Mouse (Mus musculus) ovary, postnatal 14 days (tissue): ENCODE results near the gene Actn2.

Source experiments
- DNase-seq: peaks from one replicate; pipeline ENCODE4 v3.0.0; 2022; ENCODE audit warnings: low spot score

Gene Actn2

DNA sequence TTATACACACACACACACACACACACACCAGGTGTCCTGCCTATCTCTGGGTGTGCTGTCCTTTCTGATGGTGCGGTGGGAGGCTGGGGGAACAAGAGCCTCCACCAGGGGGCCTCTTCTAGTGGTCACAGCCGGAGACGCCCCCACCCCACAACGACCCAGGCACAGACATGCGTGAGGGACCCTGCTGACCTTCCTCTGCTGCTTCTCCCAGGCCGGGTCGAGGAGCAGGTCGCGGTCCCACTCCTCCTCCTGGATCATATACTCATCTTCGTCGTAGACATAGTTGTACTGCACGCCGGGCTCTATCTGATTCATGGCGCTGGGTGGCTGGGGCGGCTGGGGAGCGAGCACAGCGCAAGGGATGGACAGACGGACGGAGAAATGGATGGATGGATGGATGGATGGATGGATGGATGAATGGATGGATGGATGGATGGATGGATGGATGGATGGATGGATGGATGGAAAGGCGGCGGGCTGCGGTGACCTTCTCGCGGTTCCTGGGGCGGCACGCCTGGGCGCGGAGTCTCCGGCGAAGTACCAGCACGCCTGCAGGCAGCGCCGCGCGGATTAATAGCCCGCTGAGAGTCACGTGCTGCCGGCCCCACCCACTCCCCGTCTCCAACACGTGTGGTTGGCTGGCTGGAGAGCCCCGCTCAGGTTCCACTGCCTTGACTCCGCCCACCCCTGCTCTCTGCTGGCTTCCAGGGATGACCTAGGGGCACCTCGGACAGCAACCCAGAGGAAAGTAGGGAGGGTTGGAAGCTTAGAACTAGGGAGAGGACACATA is at the start of gene Actn2:
Actn2 (minus strand) TSS at position 578 of the 793 bp plus-strand sequence.
- peak; percentile 52 for DNase-seq

DNA sequence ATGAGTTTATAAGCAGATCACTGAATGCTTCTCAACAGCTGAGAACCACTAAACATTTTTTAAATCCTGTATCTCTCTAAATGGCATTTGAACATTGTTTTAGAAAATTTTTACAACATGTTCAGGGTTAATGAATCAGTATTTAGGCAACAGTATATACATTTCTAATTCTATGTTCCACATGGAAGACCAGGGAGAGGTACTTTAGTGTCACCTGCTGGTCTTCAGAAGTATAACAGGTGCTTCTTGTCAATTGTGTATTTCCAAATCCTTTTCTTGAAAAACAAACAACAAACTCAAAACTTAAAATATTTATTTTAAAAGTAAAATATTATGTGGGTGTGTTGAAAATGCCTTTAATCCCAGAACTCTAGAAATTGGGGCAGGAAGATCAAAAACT is 45.7 kb upstream of the Actn2 start:
- DNase-seq, result peak; percentile 5

DNA sequence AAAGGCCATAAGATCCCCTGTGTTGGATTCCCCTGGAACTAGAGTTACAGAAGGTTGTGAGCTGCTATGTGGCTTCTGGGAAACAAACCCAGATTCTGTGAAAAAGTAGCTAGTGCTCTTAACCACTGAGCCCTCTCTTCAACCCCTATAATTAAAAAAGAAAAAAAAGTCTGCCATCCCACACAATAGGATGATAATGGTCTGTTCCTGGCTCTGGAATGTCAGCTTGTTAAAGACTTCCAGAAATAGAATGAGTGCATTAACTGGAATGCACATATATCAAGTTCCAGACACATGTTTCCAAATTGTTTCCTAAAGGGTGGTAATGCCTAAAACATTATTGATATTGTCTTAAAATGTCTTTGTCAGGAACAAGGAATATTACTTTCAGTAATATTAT is 44.2 kb upstream of the Actn2 start:
- no peak for DNase-seq

DNA sequence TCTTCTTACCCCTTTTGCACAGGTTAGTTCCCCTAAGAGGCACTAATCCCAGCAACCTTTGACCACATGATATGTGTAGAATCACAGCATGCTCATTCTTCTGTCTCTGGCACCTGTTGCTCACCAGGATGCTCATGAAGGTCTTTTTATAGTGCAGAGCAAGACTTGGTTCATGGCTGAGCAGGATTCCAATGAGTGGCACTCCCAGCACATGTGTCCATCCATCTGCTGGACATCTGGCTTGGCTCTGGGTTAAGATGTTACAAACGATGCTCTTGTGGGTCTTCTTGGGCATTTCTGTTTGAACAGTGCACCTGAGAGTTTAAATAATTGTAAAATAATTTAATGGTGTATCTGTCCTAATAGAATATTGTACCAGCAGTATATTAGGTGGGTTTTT is 36.2 kb upstream of the Actn2 start:
- DNase-seq, result no peak

DNA sequence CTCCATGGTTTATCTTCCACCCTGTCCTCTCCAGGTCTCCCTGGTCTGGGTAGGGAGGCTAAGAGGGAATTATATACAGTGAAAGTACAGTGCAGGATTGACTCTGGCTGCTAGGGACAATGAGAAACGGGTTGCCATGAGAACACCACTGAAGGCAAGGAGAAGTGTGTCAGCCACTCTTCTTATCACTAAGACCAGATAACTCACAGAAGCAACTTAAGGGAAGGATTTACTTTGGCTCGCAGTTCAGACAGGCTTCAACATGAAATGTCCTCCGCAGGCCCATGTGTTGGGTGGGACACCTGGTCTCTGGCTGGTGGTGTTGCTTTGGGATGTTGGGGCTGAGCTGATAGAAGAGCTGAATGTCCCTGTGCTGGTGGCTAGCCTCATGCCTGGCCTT is 32.2 kb upstream of the Actn2 start:
- no peak for DNase-seq

DNA sequence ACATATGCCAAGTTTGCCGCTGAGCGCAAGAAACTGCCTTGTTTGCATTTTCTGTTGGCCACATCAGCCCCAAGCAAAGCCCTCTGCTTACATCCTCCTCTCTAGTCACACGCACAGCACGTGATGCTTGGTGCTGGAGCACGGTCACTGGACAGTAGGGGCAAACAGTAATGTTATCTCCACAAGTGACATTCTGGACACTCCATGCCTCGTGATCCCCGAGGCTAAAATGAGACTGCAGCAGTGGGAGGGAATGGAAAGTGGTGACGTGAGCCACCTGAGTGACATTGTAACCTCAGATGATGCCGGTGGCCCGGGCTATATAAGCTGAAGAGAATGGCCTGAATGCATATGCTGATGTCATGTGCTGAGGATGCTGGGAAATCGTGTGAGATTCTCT is 29.4 kb upstream of the Actn2 start:
- DNase-seq, result no peak

DNA sequence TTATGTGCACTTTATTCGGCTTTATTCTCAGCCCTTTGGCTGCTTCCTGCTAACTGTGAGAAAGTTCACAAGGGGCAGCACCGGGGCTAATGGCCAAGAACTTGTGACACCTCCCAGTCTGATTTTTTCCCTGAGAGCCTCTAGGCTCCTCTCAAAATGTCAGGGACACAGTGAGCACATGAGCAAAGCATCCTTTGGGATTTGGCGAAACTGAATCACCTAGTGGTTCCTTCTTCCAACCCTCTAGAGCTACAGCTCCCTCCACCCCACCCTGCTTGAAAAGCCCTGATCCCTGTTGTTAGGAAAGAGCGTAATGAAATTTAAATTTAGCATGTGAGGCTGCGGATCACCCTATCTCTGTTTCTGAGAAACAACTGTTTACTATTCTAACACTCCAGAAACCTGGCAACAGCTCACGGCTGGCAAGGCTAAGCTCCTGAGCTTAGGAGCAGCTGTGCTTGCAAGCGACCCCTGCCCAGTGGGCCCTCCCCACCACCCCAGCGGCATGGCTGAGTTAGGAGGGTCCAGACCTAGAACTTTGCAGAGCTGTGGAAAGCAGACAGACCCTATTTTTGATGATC is 28.6 kb upstream of the Actn2 start:
- DNase-seq, result no peak

DNA sequence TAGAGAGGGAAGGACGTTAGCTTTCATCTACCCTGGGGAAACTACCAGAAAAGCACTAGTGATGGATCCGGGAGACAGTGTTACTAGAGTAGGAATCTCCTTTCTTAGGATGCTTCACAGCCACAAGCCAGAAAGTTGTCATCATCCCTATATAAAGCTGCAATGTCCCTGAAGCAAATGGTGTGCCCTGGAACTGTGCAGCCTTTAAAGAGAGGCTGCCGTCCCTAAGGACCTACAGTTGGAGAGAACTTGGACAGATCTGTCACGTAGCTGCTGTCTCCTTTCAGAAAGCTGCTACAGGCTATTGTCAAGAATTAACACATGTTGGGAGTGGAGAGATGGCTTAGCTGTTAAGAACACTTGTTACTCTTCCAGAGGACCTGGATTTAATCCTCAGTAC is 20.9 kb upstream of the Actn2 start:
- no peak for DNase-seq

DNA sequence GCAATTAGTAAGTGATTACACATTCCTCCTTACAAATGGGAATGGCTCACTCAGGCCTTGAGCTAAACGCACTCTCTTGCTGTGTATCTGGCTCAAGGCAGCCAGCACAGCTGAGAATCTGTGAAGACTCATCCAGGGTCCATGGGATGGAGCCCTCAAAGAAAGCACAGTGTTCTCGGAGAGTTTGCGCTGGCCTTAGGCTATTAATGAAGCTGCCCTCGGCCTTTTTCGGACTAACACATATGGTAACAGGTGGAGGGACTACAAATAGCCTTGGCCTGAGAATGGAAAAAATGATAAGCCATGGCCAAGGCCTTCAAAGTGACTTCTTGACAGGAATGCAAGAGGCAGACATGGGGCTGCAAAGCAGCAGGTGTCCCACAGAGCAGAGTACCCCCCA is 17.0 kb upstream of the Actn2 start:
- DNase-seq, result no peak

DNA sequence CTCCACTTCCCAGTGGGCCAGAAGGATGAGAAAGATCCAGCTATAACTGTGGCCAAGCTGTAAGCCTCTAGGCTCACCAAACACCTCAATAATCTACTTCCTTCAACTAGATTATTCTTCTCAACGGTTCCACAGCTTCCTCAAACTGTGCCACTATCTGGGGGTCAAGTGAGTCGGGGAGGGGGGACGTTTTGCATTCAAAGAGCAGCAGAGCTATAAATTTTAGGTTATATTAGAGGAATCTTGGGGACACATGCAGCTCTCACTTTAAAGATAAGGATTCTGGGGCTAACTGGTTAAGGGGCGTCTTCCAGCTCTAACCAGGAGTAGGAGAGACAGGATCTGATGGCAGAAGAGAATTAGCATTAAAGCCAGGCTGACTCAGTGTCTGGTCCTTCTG is 15.6 kb upstream of the Actn2 start:
- DNase-seq, result no peak

DNA sequence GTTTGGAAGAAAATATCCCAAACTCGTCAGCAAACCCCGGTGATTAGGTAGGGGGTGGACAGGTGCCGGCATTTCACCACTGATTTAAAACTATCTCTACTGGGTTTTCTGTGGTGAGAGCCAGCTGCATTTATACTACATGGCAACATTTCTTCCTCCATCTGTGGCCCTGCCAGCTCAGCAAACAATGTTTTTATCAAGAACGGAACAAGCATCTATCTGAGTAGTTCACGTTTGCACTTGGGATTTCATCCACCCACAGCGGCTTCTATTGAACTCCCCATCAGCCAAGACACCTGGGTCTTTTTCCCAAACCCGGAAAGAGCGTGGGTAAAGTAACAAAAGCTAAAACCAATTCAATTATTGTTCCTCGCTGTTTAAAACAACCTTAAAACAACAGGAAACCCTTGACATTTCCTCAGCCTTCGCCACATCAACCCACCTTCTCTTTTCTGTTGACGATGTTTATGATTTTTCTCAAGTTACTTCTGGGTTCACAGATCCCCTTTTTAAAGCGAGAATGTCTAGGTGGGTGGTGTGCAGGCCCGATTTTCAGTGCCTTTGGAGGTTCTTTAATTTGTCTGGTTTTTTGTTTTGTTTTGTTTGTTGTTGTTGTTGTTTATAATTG is 8.8 kb upstream of the Actn2 start:
- no peak for DNase-seq

DNA sequence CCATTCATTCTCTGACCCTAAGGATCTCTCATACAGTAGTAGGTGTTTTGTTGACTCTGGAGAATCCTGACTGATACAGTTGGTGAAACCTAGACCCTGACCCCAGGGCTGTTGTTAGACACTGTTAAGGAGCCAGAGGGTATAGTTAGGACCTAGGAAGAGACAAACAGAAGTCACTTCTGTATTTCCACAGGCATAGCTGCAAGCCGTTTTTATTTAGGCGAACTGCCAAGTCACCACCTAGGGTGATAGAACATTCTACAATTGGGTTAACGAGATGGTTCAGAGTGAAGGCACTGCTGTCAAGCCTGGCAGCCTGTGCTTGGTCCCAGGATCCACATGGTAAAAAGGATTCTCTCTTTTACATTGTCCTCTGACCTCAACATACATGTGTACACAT is 6.3 kb upstream of the Actn2 start:
- no peak for DNase-seq

DNA sequence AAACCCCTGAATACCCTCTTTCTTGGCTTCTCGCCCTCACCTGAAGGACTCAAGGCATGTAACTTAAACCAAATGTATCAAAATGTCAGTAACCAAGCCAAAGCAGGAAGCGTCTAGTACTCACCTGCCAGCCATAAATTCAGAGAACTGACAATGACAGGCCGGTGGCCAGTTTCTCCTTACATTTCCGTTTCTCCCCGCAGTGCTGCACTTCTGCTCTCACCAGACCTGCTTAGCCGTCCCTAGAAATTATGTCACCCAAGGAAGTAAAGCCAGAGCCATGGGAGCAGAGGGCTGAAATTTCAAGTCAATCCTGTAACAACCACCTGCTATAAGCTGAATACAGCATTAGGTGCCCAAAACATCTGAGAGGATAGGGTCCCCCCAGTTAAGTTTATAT is 887 bp upstream of the Actn2 start:
- no peak for DNase-seq

DNA sequence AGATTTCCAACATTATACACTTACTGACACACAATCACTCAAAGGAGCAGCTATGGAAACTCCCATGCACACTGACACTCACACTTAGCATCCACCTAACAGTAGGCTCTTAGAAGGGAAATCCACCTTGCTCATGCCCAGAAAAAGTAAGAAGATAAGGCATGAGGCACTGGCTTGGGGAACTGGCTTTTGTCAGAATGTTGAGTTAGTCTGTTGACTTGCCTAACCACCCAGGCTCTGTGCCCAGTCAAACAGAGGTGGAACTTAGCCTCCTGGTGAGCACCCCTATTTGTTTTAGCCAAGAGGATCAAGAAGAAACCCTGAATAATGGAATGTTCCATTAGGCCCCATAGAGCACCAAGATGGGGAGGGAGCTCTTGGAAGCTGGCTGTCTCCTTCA is 1.1 kb downstream of the Actn2 start:
- DNase-seq, result no peak

DNA sequence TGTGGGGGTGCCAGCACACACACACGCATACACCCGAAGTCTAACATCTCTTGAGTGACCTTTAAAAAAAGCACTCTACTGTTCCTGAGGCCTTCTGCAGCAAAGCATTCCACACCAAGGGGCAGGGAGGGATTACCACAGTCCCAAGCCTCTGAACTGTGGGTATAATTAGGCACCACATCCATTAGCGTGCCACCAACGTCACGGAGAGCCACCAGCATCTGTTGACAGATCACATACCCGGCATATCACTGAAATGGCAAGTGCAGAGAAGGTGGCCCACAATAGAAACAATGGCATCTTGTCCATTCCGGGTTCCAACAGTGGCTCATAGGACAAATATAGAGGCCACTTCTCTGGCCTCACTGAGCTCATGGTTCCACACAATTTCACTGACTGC is 2.8 kb downstream of the Actn2 start:
- DNase-seq, result no peak

DNA sequence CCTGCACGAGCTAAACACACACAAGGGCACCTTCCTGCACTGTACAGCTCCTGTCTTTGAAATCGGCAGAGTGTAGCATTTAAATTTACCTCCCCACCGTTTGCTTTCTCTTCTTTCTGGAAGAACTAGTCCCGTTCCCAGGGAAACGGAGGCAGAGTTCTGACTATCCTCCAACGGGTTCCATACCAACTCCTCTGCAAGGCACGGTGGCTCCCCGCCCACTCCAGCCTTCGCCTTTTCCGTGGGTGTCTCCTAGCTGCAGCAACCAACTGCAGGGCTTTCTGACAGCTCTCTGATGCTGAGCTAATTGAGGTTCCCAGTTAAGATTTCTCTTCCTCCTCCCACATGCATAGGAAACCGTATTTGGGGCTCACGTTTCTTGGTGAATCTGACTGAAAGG is 6.5 kb downstream of the Actn2 start:
- DNase-seq, result no peak

DNA sequence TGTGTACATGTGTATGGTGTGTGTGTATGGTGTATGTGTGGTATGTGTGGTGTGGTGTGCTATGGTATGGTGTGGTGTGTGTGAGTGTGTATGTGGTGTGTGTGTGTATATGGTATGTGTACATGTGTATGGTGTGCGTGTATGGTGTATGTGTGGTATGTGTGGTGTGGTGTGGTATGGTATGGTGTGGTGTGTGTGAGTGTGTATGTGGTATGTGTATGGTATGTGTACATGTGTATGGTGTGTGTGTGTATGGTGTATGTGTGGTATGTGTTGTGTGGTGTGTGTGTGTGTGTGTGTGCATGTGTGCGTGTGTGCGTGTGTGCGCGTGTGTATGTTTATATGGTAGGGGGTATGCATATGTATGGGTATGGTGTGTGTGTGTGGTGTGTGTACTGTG is 9.0 kb downstream of the Actn2 start:
- DNase-seq, result no peak

DNA sequence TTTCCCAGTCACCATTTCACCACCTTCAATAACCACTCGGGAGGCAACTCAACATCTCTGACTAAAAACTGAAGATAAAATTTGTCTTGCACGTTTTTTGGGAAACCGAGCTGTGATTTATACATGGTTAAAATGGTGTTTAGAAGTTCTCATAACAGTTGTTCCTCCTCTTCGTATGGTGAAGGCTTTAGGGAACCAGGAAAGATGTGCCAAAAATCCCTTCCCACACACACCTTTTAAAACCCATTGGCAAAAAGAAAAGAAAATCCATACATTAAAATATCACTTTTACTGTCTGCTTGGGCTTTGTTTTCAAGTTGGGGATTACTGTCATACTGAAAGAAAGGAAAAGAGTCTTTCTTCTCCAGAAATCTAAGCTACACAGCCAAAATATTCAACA is 12.2 kb downstream of the Actn2 start:
- DNase-seq, result no peak

DNA sequence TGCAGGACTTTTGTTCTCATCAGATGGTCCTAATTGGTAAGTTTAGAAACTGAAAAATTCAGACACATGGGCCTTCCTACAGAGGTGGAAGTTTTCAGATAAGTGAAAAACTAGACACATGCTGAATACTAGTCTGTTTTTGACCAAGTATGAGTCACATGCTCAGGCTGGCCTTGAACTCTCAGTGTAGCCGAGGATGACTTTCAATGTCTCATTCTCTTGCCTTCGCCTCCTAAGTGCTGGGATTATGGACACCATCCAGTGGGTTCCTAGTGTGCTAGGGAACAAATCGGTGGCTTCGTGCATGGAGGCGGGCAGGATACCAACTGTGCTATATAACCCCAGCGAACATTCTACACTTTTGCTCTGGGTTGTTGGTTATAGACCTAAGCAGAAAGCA is 13.0 kb downstream of the Actn2 start:
- no peak for DNase-seq

DNA sequence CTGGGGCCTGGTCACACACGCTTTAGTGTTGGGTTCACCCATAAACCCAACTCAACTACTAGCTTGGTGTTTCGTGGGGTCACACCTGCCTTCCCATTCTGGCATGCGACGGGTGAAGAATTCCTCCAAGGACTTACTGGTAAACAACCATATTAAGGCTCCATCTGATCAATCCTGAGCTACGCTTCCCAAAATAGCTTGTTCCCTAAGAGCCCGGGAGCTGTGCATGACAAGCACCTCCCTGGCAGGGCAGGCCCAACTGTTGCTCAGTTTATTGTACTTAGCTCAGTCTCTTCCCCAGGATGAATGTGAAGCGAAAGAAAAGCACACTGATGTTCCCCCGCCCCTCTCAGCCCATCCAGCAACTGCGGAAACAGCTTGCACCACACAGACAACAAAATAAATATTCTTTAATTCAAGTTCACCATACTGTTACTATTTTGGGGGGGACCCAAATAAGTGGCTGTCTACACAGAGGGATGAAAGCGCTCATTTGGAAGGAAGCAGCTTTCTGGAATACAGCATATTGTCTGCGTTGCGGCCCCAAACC is 17.4 kb downstream of the Actn2 start:
- DNase-seq, result no peak

DNA sequence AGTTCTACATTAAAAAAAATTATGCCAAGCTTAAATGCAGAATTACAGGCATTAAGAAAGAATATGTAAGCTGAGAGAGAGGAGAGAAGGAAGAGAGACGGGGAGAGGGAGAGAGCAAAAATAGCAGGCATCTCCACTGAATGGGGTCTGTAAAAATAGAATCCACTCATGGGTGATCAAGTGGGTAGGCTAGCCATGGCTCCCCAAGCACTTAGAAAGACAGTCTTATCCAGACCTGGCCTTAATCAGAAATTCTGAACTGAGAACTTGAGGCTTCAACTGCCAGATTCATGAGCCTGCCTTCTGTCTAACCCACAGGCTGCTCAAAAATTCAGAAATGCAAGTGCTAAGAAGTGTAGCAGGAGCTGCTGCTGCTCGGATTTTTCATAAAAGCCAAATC is 20.4 kb downstream of the Actn2 start:
- no peak for DNase-seq

DNA sequence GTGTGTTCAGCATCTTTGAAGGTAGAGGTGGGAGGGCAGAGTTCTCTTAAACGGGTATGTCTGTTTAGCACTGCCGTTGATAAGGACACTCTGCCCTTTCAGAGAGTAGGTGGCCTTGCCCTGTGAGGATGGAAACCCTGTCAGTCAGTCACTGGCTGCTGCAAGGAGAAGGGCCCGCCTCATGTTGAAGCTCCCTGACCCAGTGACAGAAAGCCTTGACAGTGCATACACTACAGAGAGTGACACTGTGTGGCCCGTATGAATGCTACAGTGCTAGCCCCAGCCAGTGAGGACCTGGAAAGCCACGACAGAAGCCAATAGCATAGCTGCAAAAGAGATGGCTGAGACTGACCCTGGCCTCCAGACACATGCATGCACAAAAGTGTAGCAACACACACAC is 22.5 kb downstream of the Actn2 start:
- DNase-seq, result no peak

DNA sequence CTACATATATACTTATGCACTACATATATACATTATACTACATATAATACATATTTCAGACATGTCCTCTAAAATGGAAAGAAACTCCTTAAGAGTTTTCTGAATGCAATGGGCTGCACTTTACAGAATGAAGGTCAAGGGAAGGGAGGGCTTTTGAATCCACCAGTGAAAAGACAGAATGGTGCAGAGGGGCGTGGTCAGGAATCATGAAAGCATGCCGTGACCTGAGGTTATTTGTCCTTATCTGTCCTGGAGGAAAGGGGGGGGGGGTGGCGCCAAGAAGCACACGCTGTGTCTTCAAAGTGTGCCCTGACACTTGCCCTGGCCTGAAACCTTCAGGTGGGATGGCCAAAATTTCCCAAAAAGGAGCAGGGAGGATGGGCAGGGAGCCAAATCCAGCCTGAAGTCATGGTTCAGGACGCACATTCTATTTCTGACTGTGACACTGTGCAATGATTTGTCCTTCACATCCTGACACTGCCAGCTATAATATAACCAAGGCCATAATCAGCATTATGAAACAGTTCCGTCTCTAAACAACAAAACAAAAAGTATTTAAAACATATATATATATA is 23.3 kb downstream of the Actn2 start:
- no peak for DNase-seq
